Mouse (Mus musculus) hindbrain, embryonic 14.5 days (tissue): Measurements from ENCODE around the gene Ubc. TPM values are rescaled to one million over a fixed set of nuclear protein-coding genes. Genes with fewer than 3 reads are reported as not detected.
A peak's percentile ranks its signal among the peaks of the same experiment; 100 is the strongest.
"Not testable (repeated sequence)": the region's sequence is repeated elsewhere in the genome, so short reads cannot be mapped to it uniquely, and the experiment has no call there.

ENCODE experiments used
- ATAC-seq: fragments of 200-750 bp; cut with Nextera tagmentation; 2 replicates; pipeline ENCODE4 v1.8.0; 2017; ENCODE audit warnings: moderate number of reproducible peaks, mild to moderate bottlenecking, moderate TSS enrichment, moderate library complexity; ENCODE audit not compliant: low FRiP score
- DNase-seq: peaks from one replicate; pipeline ENCODE4 v3.0.0-alpha.2; 2015; ENCODE audit warnings: low spot score
- H3K27ac ChIP-seq: fragments of 300-500 bp; sonication (generic); 2 replicates; pipeline ENCODE4 v1.5.1; 2014; ENCODE audit warnings: mild to moderate bottlenecking, moderate library complexity
- H3K27me3 ChIP-seq: fragments of 300-500 bp; sonication (generic); 2 replicates; pipeline ENCODE4 v1.6.1; 2014; ENCODE audit warnings: mild to moderate bottlenecking, low read length, mixed read lengths; ENCODE audit not compliant: control insufficient read depth, insufficient read depth
- H3K36me3 ChIP-seq: fragments of 300-500 bp; sonication (generic); replicated peaks from 2 replicates; pipeline ENCODE4 v1.6.1; 2014; ENCODE audit not compliant: control insufficient read depth, insufficient read depth
- H3K4me1 ChIP-seq: fragments of 300-500 bp; sonication (generic); replicated peaks from 2 replicates; pipeline ENCODE4 v1.6.1; 2014; ENCODE audit warnings: antibody characterized with exemption, low read length, mixed read lengths; ENCODE audit not compliant: control insufficient read depth, insufficient read depth
- H3K4me2 ChIP-seq: fragments of 300-500 bp; sonication (generic); replicated peaks from 2 replicates; pipeline ENCODE4 v1.6.1; 2014; ENCODE audit warnings: mild to moderate bottlenecking, moderate library complexity
- H3K4me3 ChIP-seq: fragments of 300-500 bp; sonication (generic); replicated peaks from 2 replicates; pipeline ENCODE4 v1.5.1; 2014; ENCODE audit warnings: mild to moderate bottlenecking, low read length
- H3K9ac ChIP-seq: fragments of 300-500 bp; sonication (generic); 2 replicates; pipeline ENCODE4 v1.6.1; 2014
- H3K9me3 ChIP-seq: fragments of 300-500 bp; sonication (generic); 2 replicates; pipeline ENCODE4 v1.6.1; 2016; ENCODE audit warnings: low read length; ENCODE audit not compliant: control insufficient read depth
- WGBS: fragments of 180-500 bp; shearing (Covaris S2); extraction: QIAGEN DNeasy Blood & Tissue Kit; methylation state at CpG from one replicate; pipeline ENCODE4 v1.1.7; 2014; 5-methylcytosine and 5-hydroxymethylcytosine counted together
- polyA plus RNA-seq: library from polyadenylated mRNA; unstranded; fragments of >200 nt; fragmentation: Nextera tagmentation; extraction: Ambion mirVana; gene quantifications from 2 replicates; pipeline ENCODE4 v1.2.1, GENCODE M21; 2014

Ubc gene
- polyA plus RNA-seq, 1 experiment from 2014 or later = 1,333 TPM

DNA sequence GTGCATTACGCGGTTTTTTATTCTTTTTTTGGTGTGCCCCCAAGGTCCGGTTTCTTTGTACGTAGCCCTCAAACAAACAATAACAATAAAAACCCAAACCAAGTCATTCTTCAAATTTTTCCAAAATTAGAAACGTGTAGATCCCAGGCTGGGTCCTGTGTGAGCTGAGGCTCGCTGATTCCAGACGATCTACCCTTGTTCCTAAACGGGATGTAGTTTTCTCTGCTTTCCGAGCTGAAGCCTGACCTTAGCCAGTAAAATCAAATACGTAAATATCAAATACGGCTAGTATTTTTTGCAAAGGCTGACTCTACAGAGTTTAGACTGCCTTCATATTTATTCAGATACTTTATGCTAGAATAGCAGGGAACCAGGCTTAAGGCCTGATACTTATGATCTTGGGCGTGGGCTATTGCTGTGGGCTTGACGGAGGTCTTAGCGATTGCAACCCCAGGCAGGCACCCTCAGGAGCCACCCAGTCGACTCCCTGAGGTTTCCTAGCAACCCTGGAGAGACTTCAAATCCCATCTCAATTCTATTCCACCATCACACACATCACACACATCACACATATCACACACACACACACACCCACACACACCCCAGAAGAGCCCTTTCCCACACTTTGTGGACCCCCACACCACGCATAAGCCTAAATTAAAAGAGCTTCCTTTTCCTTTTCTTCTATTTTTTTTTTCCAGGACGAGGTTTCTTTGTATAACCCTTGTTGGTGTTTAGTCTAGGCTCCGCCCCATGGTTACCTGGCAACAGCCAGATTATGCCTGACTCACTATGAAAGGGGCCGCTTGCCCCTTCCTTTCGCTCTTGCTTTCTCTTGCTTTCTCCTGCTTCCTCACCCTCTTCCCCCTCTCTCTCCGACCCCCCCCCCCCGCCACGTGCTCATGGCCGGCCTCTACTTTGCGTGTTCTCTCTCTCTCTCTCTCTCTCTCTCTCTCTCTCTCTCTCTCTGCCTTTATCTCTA, 3.9 kb upstream of the Ubc start:
- Histone ChIP-seq H3K4me3 (peak overlapping the region; percentile 29), H3K27me3 (no peaks in the 10 kb centered on the region), H3K27ac (peak overlapping the region; percentile 100), H3K4me2 (peak overlapping the region; percentile 61), H3K9me3 (no peaks in the 10 kb centered on the region), H3K36me3 (no peaks in the 10 kb centered on the region), H3K9ac (peak overlapping the region; percentile 64), H3K4me1 (peaks cover 35% of the 10 kb centered on the region)
- WGBS = 8% methylated on average over 20 of the region's 25 CpGs
- peak; percentile 85 for DNase-seq
- peak; percentile 78 for ATAC-seq

DNA sequence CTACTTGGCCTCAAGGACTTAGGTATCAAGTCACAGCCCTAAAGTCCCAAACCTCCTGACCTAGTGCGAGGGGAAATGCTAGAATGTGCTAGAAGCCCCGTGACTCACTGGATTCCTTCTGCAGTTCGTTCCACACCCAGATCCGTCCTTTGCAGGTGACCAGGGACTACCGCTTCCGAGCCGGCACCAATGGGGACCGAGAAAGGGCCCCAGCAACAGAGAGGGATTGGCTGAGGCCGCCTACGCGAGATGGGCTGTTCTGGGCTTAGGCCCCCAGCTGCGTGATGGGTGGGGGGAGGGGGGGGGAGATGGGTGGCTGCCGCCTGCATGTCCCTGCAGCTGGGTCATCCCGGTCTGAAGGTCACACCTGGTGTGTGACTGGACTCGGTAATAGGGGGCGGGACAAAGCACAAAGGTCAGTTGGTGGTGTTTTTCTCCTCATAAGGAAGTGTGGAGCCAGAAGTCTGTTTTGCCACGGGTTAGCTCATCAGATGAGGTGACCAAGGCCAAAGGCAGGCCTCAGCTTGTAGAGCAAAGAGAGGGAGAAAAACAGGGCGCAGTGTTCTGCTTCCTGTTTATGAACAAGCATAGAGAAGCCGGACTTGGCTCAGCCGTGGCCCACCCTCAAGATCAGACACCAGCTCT, 3.1 kb upstream of the Ubc start:
- H3K9me3 ChIP-seq = no peaks in the 10 kb centered on the region
- peak overlapping the region; percentile 100 for H3K27ac ChIP-seq
- H3K9ac ChIP-seq = peak overlapping the region; percentile 64
- no peaks in the 10 kb centered on the region for H3K27me3 ChIP-seq
- peak overlapping the region; percentile 29 for H3K4me3 ChIP-seq
- WGBS = 2% methylated on average over 20 of the region's 20 CpGs
- ATAC-seq (peak; percentile 90), DNase-seq (peak; percentile 91)
- H3K4me2 ChIP-seq = peak overlapping the region; percentile 61
- peaks cover 35% of the 10 kb centered on the region for H3K4me1 ChIP-seq
- no peaks in the 10 kb centered on the region for H3K36me3 ChIP-seq

DNA sequence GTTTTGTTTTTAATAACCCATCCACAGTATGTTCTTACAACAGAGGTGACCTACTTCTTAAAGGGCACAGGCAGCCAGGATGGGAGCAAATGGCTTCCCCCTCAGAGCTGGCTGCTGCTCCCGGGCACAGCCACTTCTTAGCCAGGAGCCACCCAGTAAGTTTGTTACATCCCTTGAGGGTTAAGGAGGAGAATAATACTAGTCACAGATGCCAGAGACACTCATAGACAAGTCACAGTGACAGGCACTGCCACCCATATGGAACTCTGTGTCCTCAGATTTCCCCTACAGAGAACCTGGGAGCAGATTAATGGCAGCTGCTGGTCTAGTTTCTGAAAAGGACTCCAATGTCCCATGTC, 2.6 kb upstream of the Ubc start:
- ATAC-seq = no peak
- no peaks in the 10 kb centered on the region for H3K9me3 ChIP-seq
- peaks cover 35% of the 10 kb centered on the region for H3K4me1 ChIP-seq
- H3K27ac ChIP-seq = peak overlapping the region; percentile 100
- WGBS = 20% methylated on average over 1 of the region's 1 CpGs
- H3K4me3 ChIP-seq = no peak overlapping the region; the same call in 1 of the 2 replicates
- DNase-seq = peak; percentile 50
- H3K36me3 ChIP-seq = no peaks in the 10 kb centered on the region
- peak overlapping the region; percentile 55 for H3K9ac ChIP-seq
- no peaks in the 10 kb centered on the region for H3K27me3 ChIP-seq
- H3K4me2 ChIP-seq = peak overlapping the region; percentile 61

DNA sequence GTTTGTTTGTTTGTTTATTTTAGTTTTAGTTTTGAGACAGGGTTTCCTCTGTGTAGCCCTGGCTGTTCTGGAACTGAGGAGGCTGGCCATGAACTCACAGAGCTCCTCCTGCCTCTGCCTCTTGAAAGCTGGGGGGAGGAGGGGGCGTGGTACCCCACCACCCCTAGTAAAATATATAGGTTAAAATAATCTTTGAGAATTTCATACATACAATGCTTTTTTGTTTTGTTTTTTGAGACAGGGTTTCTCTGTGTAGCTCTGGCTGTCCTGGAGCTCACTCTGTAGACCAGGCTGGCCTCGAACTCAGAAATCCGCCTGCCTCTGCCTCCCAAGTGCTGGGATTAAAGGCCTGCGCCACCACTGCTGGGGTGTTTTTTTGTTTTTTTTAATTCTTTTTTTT, 2.2 kb upstream of the Ubc start:
- H3K4me3 ChIP-seq, ATAC-seq, H3K27me3 ChIP-seq, H3K9me3 ChIP-seq, DNase-seq, H3K4me2 ChIP-seq, H3K36me3 ChIP-seq, H3K9ac ChIP-seq: not testable (repeated sequence)
- peaks cover 35% of the 10 kb centered on the region for H3K4me1 ChIP-seq
- WGBS = 93% methylated on average over 4 of the region's 4 CpGs
- peak overlapping the region; percentile 100 for H3K27ac ChIP-seq

DNA sequence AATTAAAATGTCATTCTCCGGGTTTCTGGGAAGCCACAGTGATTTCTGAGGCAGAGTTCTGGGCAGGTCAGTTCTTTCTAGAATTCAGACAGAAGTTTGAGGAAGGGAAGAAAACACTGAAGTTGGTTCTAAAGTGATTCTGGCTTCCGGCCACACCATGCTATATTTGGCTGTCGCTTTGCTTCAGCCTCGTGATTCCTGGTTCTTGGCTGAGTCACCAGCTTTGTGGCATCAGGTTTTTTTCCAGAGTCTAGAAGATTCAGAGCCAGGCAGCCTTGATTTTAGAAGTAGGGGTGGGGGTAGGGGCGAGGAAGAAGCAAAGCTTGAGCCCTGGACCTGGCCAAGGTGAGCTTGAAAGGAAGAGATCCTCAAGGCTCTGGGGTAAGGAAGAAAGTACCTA, 1.6 kb upstream of the Ubc start:
- H3K9ac ChIP-seq = no peak overlapping the region
- no peak overlapping the region for H3K4me2 ChIP-seq
- H3K9me3 ChIP-seq = no peaks in the 10 kb centered on the region
- peaks cover 35% of the 10 kb centered on the region for H3K4me1 ChIP-seq
- no peak for ATAC-seq
- WGBS = 82% methylated on average over 5 of the region's 5 CpGs
- H3K36me3 ChIP-seq = no peaks in the 10 kb centered on the region
- peak overlapping the region; percentile 100 for H3K27ac ChIP-seq
- no peak for DNase-seq
- H3K27me3 ChIP-seq = no peaks in the 10 kb centered on the region
- H3K4me3 ChIP-seq = no peak overlapping the region

DNA sequence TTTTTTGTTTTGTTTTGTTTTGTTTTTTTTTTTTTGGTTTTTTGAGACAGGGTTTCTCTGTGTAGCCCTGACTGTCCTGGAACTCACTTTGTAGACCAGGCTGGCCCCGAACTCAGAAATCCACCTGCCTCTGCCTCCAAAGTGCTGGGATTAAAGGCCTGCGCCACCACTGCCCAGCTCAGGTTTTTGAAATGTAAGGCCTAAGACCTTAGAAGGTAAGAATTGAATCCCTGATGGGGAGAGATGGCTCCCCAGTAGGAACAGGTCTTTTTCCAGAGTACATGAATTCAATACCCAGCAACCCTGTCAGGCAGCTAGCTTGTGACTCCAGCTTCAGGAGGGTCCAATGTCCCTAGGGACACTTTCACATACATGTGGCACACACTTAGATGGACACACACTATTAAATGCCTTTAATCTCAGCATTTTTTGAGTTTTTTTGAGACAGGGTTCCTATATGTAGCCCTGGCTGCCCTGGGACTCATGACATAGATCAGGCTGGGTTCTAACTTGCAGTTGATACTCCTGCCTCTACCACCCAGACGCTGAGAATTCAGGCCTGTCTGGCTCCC, 990 bp upstream of the Ubc start:
- Histone ChIP-seq H3K4me1 (peaks cover 36% of the 10 kb centered on the region), H3K9me3 (no peaks in the 10 kb centered on the region), H3K36me3 (peaks cover under 1% of the 10 kb centered on the region), H3K9ac (no peak overlapping the region), H3K4me2 (no peak overlapping the region), H3K27ac (peak overlapping the region; percentile 100; the same call in 1 of the 2 replicates), H3K27me3 (no peaks in the 10 kb centered on the region), H3K4me3 (no peak overlapping the region)
- ATAC-seq (no peak), DNase-seq (no peak)
- WGBS = 95% methylated on average over 3 of the region's 3 CpGs

DNA sequence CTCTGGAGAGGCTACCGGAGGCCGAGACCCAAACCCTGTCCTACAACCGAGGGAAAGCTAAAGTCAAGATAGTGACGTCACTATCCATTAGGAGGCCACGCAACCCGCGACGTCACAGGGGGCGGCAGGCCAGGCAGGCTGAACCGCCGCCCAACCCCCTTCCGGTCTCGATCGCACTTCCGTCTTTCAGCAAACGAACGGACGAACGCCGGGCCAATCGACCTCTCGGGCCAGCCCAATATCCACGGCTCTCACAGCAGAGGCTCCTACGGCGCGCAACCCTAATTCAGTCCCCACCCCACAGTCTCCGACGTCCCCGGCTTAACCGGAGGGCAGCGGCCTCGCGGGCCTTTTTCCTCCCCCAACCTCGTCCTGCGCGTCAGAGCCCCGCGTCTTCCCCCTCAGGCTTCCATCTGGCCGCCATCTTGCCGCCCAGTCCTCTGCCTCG, 847 bp downstream of the Ubc start, which contains the start of gene Gm10382:
Gene Gm10382 (plus strand): TSS at position 192 of the 448 bp plus-strand sequence.
- under 1% methylated on average over 41 of the region's 41 CpGs for WGBS
- H3K4me2 ChIP-seq = peak within 1 kb of the TSS; percentile 97
- DNase-seq = peak; percentile 74
- peaks cover 40% of the 10 kb centered on the region for H3K4me1 ChIP-seq
- H3K27ac ChIP-seq = peak within 1 kb of the TSS; percentile 96
- peaks cover 19% of the 10 kb centered on the region for H3K36me3 ChIP-seq
- H3K9me3 ChIP-seq = no peaks in the 10 kb centered on the region
- H3K4me3 ChIP-seq = peak within 1 kb of the TSS; percentile 99
- peak within 1 kb of the TSS; percentile 98 for H3K9ac ChIP-seq
- ATAC-seq = peak; percentile 22
- H3K27me3 ChIP-seq = no peaks in the 10 kb centered on the region

DNA sequence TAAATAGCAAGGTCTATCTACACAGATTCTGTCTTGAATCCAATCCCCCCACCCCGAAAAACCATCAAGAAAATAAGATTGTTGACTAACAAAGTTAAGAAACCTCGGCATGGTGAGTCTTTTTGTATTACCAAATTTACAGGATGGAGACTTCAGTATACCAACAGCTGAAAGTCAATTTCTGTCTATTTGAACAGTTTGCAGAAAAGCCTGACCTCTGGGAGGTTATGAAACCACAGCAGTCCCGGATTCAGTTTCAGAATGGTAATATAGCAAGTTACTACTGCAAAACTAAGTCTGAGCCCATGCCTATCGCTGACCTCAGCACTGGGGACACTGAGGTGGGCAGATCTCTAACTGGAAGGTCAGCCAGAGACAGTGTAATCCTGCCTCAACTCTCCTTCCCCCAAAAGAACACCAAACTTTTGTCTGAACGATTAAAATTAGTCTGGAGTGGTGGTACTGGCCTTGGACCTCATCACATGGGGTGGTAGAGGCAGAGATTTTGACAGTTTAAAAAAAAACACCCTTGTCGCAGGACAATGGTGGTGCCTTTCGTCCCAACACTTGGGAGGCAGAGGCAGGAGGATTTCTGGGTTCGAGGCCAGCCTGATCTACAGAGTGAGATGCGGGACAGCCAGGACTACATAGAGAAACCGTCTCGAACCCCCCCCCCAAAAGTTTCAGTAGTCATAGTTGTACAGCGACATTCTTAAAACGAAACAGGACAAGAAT, 1.5 kb downstream of the Ubc start:
- peaks cover 34% of the 10 kb centered on the region for H3K4me1 ChIP-seq

More for the DNA sequence above, 1.5 kb downstream of the Ubc start:
- WGBS = 31% methylated on average over 13 of the region's 13 CpGs
- H3K36me3 ChIP-seq = peaks cover 26% of the 10 kb centered on the region
- H3K27me3 ChIP-seq = no peaks in the 10 kb centered on the region
- H3K4me2 ChIP-seq = peak overlapping the region; percentile 97
- H3K9ac ChIP-seq = peak overlapping the region; percentile 98
- no peak overlapping the region for H3K27ac ChIP-seq
- H3K4me3 ChIP-seq = peak overlapping the region; percentile 99
- ATAC-seq (no peak), DNase-seq (no peak)
- no peaks in the 10 kb centered on the region for H3K9me3 ChIP-seq
